Mouse (Mus musculus): ENCODE measurements at regions not wholly inside any gene's neighbourhood (a gene's known extent, or its start where the extent isn't known, plus 50 kb on each side); places are given as distances from the start of the nearest gene placed in this dataset.
A peak's percentile ranks its signal among the peaks of the same experiment; 100 is the strongest.
"Not testable (repeated sequence)": the region's sequence is repeated elsewhere in the genome, so short reads cannot be mapped to it uniquely, and the experiment has no call there.

DNA sequence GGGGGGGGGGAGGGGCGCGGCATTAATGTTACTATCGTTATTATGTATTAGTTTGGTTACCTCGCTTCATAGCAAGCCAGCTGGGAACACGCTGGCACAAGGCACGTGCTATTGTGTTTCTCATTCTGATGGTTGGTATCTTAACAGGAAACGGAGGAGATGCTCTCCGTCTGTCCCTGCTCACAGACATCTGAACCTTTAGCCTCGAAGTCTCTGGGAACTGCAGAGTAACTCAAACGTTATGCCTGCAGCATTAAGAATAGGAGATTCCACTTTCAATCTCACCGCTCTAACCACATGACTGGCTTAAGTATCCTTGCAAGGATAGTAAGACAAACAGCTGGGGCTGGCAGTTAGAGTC lies 80.0 kb downstream of the Nfkbiz start:
- intact Hi-C loops (cut with DNase I): no loop called here
- DNase-seq (ENCODE audit: low spot score in 2 of 2): no peak

GRCm38 (mm10) chr16:55757952-55758706 lies 80.6 kb downstream of the Nfkbiz start:
- no peak for DNase-seq (ENCODE audit: low spot score in 2 of 2)
- intact Hi-C loops (cut with DNase I): no loop called here

- DNase-seq (ENCODE audit: low spot score in 2 of 2); intact Hi-C loops (cut with DNase I): not testable (repeated sequence)
Measured at GRCm38 (mm10) chr16:55757422-55757815, 81.3 kb downstream of the Nfkbiz start.

GRCm38 (mm10) chr16:55756764-55757421 lies 81.8 kb downstream of the Nfkbiz start:
- DNase-seq (ENCODE audit: low spot score in 2 of 2): no peak
- intact Hi-C loops (cut with DNase I): no loop called here

- intact Hi-C loops (cut with DNase I): no loop called here
- DNase-seq (ENCODE audit: low spot score in 2 of 2): no peak
Measured at GRCm38 (mm10) chr16:55755309-55755832, 83.3 kb downstream of the Nfkbiz start.

DNA sequence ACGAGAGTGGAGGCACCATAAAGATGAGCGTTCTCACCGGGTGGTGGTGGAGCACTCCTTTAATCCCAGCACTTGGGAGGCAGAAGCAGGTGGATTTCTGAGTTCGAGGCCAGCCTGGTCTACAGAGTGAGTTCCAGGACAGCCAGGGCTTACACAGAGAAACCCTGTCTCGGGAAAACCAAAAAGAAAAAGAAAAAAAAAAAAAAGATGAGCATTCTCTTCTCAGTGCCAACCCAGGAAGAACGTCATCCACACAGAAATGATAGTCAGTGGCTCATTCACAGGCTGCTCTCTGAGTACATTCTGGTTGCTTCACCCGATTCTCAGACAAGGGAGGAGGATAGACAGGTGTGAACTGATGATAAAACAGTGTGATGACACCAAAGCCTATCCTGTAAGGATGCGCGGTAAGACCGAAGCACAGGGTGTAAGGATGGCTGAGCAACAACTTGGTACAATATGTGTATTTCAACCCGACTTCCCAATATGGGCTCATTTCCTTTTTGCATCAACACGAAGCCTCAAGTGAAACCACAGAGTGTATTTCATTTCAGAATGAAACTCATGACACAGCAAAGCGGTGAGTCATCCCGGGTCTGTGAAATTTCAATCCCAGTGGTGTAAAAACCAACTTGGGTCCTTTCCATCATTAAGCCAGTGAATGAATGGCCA lies 84.5 kb downstream of the Nfkbiz start:
- DNase-seq (ENCODE audit: low spot score in 2 of 2): peak in 1 of 2 experiments; percentile 3
- intact Hi-C loops (cut with DNase I): no loop called here

DNA sequence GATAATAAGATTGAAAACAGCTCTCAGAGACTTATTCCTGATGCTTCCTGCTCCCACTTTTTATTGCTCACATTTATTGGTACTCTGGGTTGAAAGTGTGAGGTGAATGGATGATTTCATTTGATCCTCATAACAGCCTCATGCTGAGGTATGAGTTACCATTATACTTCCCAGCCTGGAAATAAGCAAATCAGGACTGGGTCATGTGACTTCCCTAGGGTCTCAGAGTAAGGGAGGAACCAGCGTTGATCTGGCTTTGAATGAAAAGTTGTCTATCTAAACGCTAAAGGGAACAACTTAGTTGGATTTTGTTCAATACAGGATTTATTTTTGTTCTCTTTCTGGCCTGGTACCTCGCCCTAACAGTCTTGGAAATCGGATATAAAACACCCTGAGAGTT lies 85.3 kb downstream of the Nfkbiz start:
- no peak for DNase-seq (ENCODE audit: low spot score in 2 of 2)
- intact Hi-C loops (cut with DNase I): no loop called here

GRCm38 (mm10) chr16:55747250-55747649 lies 91.4 kb downstream of the Nfkbiz start:
- no peak for DNase-seq (ENCODE audit: low spot score in 2 of 2)
- intact Hi-C loops (cut with DNase I): no loop called here

DNA sequence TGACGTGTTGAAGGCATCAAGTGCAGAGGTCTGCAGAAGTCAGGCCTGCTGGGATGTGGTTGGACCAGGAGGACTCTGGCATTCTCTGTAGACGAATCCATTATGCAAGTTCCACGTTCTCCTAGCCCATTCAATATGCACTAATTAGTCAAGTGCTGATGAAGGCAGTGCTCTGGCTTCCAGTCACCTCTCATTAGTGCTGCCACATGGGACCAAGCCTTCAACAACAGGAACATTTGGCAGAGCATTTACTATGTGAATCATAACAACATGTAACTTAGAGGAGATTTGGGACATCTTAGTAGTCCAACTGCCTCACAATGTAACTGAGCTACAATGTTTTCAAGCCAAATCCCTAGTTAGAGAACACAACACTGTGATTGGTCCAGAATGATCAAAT lies 92.5 kb downstream of the Nfkbiz start:
- intact Hi-C loops (cut with DNase I): no loop called here
- no peak for DNase-seq (ENCODE audit: low spot score in 2 of 2)

DNA sequence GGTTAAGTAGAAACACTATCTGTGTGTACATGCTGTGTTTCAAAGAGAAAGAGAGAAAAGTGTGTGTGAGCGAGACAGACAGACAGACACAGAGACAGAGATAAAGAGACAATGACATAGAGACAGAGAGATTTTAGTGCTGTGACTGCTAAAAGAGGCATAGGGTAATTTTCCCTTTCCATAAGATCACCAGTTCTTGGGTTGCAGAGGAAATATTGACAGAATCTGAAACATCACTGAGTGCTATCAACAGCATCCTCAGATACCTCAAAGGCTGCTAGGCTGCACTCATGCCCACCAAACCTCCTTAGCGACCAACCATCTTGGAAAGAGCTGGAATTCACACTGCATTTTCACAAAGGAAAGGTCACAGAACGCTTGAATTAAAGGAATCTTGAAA lies 93.6 kb downstream of the Nfkbiz start:
- intact Hi-C loops (cut with DNase I): no loop called here
- no peak for DNase-seq (ENCODE audit: low spot score in 2 of 2)

GRCm38 (mm10) chr16:55741099-55741863 lies 97.4 kb downstream of the Nfkbiz start:
- DNase-seq (ENCODE audit: low spot score in 2 of 2): no peak
- intact Hi-C loops (cut with DNase I): no loop called here

- intact Hi-C loops (cut with DNase I): no loop called here
- no peak for DNase-seq (ENCODE audit: low spot score in 2 of 2)
Measured at GRCm38 (mm10) chr16:55738741-55739140, 100.0 kb downstream of the Nfkbiz start.

- intact Hi-C loops (cut with DNase I): no loop called here
- no peak for DNase-seq (ENCODE audit: low spot score in 2 of 2)
Measured at GRCm38 (mm10) chr16:55735476-55735968, 103.2 kb downstream of the Nfkbiz start.

GRCm38 (mm10) chr16:55734301-55734700 lies 104.4 kb downstream of the Nfkbiz start:
- DNase-seq (ENCODE audit: low spot score in 2 of 2): no peak
- intact Hi-C loops (cut with DNase I): no loop called here

GRCm38 (mm10) chr16:55733751-55734150 lies 104.9 kb downstream of the Nfkbiz start:
- intact Hi-C loops (cut with DNase I): no loop called here
- no peak for DNase-seq (ENCODE audit: low spot score in 2 of 2)

DNA sequence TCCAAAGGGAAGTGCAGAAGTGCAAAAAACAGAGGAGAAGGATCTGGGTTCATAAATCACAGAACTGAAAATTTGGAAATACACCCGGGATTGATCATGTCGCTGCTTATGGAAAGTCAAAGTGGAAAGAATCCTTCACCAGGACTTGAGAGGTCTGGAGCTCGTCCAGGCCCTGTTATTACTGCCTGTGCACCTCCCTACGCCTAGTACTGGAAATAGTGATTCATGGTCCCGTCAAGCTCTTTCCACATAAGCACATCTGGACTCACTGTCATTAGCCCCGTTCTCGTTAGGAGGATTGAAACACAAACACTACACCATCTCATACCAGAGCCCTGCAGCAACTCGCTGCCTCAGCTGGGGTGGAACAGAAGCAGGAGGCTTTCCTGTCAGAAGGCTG lies 107.7 kb downstream of the Nfkbiz start:
- intact Hi-C loops (cut with DNase I): no loop called here
- DNase-seq (ENCODE audit: low spot score in 2 of 2): no peak

GRCm38 (mm10) chr16:55726538-55726937 lies 112.2 kb downstream of the Nfkbiz start:
- DNase-seq (ENCODE audit: low spot score in 2 of 2): no peak
- intact Hi-C loops (cut with DNase I): no loop called here

GRCm38 (mm10) chr16:55720430-55720829 lies 118.3 kb downstream of the Nfkbiz start:
- no peak for DNase-seq (ENCODE audit: low spot score in 2 of 2)
- intact Hi-C loops (cut with DNase I): no loop called here

DNA sequence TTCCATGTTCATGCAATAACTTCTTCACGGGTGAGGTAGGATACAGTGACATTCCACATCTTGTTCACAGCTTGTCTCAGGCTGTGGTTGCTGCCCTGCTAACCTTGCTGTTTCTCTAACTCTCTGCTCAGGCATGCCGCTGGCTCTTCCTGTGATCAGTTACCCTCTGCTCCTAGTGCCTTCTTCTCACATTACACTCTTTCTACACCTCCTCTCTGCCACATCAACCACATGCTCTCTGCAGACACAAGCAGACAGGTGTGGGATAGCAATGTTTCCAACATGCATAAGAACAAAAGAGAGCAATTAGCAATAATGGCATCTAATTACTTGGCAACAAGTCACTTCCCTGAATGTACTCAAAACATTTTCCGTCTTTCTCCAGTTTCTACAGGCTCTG lies 128.7 kb downstream of the Nfkbiz start:
- no peak for DNase-seq (ENCODE audit: low spot score in 2 of 2)
- intact Hi-C loops (cut with DNase I): no loop called here

DNA sequence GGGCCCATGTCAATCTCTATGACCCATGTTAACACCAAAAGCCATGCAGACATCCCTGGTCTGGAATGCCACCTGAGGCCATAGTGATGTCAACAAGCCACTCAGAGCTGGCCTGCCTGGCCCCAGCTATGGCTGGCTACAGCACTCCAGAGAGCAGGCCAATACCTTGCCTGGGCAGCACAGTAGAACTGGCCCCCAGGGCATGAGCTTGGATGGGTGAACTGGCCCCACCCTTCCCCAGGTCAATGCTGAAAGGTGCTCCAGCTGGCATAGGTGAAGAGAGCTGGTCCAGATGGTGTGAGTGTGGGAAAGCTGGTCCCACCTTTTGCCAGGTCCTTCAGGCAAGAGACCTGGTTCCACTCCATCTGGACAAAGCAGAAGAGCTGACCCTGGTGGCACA lies 132.2 kb downstream of the Nfkbiz start:
- intact Hi-C loops (cut with DNase I): no loop called here
- DNase-seq (ENCODE audit: low spot score in 2 of 2): no peak

Measured in left cerebral cortex, postnatal 14 days (tissue).